Mouse (Mus musculus): Measurements from ENCODE around the gene Sftpa1. TPM values are rescaled to one million over a fixed set of nuclear protein-coding genes. Genes with fewer than 3 reads are reported as not detected.

Gene Sftpa1
- under 1 TPM in 1 of 2 experiments, not detected in 1; 0.34 TPM for total RNA-seq (2021)
- long read RNA-seq, experiment 1 = 0 reads
- long read RNA-seq, experiment 2 = 0 reads

DNA sequence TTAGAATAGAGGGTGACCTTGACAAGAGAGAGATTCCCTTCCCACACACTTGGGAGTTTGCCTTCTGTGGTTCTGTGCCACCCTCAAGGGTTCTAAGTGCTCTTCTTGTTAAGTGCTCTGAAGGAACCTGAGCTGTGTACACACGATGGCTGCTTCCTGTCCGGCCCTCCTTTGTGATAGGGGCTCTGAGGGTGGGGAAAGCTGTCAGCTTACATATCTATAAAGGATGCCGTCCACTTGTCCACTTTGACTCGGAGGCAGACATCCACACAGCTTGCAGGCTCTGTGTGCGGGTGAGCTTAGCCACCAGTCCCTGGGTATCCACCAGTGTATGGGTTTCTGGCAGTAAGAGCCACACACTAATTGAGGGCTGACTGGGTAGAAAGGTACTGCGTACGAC is at the start of gene Sftpa1:
Gene Sftpa1 (plus strand): TSS at position 243 of the 400 bp plus-strand sequence.
- DNase-seq (ENCODE audit: low spot score in 2 of 2) = no peak

DNA sequence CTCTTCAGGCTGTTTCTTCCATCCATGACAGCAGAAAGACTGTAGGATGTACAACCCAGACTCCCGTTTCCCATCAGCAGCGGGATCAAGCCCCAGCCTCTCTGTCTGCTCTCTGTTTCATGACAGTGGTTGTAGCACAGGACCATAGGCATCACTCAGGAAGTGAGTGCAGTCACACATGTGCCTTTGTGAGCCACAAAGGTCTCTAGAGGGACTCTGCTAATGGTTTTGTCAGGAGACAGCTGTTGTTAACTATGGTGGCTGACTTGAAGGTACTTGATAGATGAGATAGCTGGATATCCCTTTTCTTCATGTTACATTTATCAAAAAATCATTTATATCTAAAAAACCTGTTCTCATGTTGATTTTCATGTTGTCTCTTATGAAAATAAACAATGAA is 49.2 kb upstream of the Sftpa1 start:
- DNase-seq (ENCODE audit: low spot score in 2 of 2) = no peak

DNA sequence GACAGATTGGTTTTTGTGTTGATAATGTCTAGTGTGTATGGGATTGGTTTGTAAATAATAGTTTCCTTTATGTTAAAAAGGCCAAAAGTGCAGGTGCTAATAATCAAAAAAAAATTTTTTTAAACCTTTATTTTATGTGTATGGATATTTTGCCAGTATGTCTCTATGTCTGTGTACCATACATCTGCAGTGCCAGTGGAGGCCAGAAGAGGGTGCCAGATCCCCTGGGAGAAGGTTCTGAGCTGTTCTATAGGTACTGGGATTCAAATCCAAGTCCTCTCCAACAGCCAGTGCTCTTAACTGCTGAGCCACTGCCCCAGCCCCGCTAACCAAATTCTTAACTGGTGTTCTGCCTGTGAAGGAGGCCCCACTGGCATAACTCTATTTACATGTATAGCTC is 44.1 kb upstream of the Sftpa1 start:
- no peak for DNase-seq (ENCODE audit: low spot score in 2 of 2)

DNA sequence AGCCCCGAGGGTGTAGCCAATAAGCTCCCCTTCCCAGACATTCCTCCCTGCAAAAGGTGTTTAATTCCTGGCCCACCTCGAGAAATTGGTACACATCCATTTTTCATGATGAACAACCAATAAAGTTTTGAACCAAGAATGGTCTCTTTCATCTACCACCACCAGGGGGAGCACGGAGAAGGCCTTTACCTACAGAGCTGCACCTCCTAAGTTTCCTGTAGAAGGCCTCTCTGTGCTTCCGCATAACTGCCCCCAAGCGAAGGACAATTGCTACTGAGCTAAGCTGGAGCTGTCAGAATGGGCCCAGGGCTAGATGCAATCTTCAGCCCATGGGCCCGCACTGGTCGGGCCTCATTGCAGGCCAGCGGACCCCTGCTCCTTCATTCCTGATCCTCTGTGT is 40.8 kb upstream of the Sftpa1 start:
- no peak for DNase-seq (ENCODE audit: low spot score in 2 of 2)

DNA sequence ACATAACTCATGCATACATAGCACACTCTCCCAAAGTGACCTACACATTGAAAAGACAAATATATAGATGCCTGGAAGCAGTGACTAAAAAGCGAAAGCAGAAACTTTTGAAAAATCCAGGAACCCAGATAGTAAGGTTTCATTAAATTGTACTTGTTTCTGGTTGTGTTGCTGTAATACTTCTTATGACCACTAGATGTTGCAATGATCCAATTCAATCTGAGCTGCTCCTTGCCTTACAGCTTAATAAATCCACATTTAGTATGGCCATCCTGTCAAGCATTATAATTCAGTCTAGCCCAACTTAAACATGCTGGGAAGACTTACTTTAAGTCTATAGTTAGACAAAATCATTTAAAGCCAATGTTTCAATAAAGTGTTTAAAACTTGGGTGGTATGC is 37.5 kb upstream of the Sftpa1 start:
- DNase-seq (ENCODE audit: low spot score in 2 of 2) = no peak

DNA sequence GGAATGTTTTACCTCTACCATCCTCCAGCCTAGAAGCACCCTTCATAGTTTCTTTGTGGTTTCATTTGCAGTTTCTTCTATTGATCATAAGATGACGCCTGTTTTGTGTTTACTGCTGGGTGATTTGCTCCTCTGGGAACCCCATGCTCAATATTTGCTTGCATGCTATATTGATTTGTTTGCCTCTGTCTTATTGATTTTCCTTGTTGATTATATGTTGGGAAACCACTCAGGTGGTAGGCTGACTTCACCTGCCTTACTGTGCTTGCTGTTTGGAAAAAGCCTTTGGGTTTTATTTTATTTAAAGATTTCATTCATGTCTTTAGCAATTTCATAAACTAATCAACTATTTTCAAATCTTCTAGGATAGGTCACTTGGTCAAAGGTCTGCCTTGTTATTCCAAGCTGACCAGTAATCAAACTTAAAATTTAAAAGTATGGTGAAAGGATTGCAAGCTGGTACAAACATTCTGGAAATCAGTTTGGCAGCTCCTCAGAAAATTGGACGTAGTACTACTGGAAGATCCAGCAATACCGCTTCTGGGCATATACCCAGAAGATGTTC is 35.2 kb upstream of the Sftpa1 start:
- DNase-seq (ENCODE audit: low spot score in 2 of 2) = no peak

DNA sequence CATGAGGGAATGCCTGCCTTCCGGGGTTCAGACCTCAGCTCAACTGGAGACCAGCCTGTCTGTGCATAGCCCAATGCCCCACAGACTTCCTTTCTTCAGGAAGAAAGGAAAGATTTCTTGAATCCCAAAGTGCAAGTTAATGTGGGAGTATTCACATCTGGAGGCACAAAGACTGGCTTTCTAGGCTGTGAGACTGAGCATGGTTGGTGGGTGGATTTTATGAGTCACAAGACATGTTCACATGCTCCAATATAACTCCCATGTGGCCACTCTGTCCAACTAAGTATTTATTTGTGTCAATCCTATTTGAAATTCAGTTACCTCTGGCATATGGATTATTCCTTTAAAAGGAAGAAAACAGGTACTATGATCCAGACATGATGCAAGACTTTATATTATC is 32.9 kb upstream of the Sftpa1 start:
- DNase-seq (ENCODE audit: low spot score in 2 of 2) = no peak

DNA sequence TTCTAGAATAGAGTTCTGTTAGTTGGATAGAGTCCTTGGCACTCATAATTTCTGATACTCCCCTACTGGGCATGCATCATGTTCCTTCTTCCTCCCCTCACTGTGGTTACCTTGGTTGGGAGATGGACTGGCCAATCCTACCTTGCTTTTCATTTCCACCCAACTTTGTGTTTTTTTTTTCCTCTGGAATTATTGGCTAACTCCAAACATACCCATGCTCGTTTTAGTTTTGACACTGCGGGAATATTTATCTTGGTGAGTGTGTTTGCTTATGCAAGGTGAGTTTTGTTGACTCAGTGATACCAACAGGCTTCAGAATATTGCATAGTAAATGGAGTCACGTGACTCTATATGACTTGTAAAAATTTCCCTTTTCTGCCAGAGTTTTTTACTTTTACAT is 30.9 kb upstream of the Sftpa1 start:
- DNase-seq (ENCODE audit: low spot score in 2 of 2) = no peak

DNA sequence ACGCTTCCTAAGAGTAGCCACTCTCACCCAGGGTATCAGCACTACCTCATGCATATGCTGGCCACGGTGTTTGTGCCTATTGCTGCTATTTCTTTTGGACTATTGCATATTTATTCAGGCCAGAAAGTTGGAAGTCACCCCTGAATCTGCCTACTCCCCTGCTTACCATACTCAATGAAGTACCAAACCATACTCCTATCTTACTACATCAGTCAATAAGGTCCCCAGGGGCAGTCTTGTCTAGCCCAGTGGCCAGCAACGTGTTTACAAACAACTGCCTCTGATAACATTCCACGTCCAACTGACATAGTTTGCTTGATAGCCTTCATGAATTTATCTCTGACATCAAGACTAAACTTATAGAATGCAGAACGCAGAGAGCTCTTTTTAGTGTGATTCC is 30.3 kb upstream of the Sftpa1 start:
- DNase-seq (ENCODE audit: low spot score in 2 of 2) = no peak

DNA sequence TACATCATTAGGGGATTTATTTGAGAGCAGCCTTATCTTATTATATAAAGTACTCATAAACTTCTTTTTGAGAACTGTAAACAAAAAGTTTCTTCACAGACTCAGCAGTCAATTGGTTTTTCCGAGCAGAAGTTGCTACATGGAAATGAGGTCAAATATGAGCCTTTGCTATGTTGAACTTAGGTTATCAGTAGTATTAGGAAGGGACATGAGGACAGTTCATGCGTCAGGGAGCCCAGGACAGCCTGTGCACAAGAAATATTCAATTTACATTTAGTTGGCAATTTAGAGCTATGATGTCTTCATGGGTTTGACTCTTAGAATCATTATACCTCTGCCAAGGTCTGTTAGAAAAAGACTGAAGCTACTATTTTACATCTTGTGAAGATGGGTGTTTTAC is 29.3 kb upstream of the Sftpa1 start:
- no peak for DNase-seq (ENCODE audit: low spot score in 2 of 2)

DNA sequence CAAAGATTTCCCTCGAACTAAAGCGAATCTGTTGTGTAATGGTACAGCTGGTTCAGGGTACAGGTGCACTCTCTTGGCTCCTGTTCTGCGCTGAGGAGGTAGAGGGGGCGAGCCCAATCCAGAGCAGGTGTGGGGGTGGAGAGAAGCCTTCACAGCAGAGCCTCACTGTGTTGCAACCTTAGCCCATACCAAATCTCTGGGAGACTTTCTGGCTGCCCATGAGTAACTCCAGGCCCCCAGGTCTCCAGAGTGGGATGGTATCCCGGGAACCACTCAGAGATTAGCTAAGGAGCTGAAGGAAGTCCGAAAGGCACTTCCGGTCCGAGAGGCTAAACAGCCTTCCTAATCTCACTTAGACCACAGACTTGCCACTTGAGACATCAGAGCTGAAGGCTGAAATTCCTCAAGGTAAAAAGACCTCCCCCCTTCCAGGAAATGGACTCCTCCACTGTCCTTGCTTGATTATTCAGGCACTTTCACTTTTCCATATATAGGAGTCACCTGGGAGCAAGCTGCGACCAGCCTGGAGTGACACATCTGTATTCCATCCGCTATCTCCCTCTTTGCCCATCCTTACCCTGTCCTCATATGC is 26.6 kb upstream of the Sftpa1 start, which contains the start of gene Mat1a:
Gene Mat1a (plus strand): TSS at position 183 of the 592 bp plus-strand sequence.
- no peak for DNase-seq (ENCODE audit: low spot score in 2 of 2)

DNA sequence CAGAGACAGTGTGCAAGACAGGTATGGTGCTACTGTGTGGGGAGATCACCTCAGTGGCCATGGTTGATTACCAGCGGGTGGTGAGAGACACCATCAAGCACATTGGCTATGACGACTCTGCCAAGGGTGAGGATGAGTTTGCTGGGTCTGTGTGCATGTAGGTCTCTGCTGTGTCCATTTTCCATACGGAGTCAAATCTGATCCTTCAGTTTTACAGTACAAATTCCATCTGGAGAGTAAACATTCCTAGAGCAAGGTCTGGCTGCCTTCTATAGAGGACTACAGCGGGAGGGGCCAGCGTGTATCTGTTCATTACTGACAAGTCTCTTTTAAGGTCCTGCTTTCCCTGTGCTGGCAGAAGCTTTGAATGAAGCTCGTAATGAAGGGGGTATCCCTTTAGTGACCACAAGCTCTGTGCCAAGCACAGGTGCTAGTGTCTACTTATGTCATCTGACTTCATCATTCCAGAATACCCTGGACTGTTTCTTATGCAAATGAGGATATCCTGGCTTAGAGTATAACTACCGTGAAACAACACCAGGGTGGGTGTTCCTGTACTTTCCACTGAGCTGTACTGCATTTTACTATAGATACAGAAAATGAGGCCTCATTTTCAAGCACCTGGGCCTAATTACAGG is 20.4 kb upstream of the Sftpa1 start:
- no peak for DNase-seq (ENCODE audit: low spot score in 2 of 2)

DNA sequence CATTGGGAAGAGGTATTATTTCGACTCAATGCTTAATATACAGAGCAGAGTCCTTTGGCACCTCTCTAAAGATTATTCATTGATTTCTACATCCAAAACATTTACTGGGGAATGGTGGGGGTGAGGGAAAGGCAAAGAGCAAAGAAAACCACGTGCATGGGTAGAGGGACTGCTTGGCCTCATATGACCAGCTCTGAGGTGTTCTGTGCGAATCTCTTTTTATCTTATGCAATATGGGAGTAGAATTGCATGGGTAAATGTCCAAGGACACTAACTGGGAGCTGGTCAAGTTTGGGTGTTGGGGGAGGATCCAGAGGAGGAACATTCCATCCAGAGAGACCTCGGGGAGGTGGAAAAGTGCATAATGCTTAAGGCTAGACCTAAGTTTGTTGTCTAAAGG is 18.6 kb upstream of the Sftpa1 start:
- DNase-seq (ENCODE audit: low spot score in 2 of 2) = no peak

DNA sequence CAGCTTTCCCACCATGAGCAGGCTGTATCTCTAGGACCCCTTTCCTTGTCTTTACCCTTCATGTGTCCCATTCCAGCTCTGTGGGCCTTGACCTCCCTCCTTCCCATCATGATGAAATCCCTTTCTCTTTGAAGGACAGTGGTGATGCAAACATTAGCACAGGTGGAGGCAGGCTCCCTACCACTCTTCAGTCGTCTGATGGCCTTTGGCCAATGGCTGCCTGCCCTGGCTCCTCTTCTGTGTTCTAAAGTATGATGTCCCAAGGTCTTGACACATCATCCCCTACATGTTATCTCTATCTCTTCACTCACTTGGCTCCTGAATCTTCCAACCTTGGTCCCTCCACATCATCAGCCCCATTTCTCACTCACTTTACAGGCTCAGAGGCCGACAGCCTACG is 15.3 kb upstream of the Sftpa1 start:
- DNase-seq (ENCODE audit: low spot score in 2 of 2) = no peak

DNA sequence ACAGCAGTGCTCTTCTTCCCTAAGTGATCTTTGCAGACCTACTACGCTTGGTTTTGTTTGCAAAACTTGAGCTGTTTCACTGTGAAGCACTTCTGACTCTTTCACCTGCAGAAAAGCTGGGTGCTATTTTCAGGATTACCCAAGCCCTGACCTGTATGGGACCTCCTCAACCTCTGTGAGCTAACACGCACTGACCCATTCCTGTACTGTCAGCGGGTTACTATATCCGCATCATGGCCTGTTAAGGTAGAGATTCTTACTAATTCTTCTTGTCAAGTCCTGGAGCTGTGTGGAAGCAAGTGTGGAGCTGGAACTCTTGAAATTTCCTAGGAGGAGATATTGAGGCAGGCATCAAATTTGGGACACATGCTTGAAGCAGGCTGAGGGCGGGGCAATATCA is 6.9 kb upstream of the Sftpa1 start:
- no peak for DNase-seq (ENCODE audit: low spot score in 2 of 2)

DNA sequence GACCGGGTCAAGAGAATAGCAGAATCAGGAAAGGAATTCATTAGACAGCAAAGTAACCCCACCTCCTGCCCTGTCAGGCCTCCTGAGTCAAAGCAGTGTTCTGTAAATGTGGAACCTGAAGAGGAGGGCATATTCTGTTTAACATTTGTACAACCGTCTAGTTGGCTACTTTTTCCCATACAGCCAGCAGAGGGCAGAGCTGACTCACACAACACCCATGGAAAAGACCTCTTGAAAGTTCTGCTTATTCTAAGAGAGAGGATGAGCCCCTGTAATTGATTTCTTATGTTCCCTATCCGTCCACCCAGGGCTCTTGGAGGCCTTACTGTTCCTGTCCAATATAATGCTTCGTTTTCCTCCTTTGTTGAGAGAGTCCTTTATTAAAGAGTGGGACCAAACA is 3.6 kb upstream of the Sftpa1 start:
- DNase-seq (ENCODE audit: low spot score in 2 of 2) = no peak

DNA sequence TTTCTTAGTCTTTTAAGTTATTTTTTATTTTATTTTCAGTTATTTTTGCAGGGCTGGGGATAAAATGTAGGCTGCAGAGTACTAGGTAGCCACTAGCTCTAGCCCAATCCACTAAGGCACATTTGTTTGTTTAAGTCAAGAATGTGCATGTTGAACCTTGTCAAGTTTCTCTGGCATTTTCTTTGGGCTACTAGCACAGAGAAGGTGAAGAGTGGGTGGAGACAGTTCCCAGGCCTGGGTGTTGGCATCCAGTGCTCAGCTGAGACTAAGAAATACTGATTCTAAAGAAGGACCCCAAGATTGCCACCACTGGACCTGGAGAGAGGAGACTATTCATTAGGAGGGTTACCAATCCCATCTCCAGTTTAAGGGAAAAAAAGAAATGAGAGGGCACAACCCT is 5.4 kb downstream of the Sftpa1 start:
- no peak for DNase-seq (ENCODE audit: low spot score in 2 of 2)

DNA sequence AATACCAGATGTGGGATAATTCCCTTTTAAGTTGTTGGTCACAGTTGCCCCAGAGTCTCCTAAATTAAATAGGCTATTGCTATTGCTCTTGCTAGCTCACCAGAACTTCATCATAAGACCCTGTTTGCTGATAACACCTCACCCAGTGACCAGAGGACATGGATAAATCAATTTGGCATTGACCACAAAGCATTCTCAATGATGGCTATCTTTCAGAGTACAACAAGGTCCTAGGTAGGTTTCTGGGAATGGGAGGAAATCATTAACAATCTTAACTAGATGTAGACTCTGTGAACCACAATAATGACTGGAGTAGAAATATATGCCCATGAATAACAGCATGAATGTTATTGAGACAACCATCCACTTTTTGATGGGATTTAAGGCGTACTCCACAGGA is 9.1 kb downstream of the Sftpa1 start:
- no peak for DNase-seq (ENCODE audit: low spot score in 2 of 2)

DNA sequence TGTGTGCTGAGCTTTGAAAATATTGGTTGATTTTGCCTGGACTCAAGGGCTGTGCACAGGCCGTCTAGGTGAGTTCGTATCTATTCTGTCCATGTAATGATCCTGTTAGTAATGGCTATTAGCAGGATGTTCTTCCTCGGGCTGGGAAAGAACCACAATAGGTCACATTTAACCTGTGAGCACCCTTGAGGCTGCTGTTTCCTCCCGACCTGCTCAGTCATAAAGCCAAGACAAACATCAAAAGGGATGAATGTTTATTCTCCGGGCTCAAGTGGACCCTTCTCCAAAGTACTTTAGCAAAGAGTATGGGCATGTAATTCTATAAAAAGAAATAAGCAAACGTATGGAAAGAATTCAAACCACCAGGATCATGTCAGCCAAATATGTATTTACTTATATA is 14.5 kb downstream of the Sftpa1 start:
- DNase-seq (ENCODE audit: low spot score in 2 of 2) = no peak

DNA sequence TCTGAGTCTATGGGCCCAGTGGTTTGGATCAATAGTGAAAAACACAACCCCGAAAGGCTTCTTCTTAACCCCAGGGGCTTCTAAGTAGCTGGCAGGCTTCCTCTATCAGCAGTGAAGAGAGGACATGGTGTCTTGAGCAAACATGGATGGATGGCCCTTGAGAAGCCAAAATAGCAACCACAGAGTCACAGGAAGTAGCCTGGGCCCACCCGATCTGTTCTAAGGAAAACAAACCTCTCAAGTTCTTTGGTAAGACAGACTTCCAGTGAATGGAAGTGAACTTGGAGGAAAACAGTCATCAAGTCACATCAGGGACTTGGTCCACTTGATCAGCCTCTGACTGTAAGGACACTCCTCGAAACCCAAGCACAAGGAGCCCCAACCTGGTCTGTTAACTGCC is 15.3 kb downstream of the Sftpa1 start:
- DNase-seq (ENCODE audit: low spot score in 2 of 2) = no peak

DNA sequence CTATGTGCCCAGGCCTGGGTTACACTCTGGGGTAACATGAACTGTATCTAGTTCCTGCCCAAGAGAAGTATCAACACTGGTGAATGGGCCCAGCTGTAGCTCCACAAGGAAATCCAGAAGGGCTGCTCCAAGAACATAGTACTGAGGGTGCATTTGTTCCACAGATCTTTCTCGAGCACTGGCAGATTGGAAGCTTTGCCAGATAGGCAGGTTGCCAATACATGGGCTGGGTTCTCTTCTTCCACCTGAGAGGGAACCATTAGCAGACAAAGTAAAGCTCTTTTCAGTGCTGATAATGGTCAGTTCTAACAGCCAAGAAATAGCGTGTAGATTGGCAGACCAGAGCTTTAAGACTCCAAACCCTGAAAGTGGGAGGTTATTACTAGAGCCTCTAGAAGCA is 15.8 kb downstream of the Sftpa1 start:
- no peak for DNase-seq (ENCODE audit: low spot score in 2 of 2)

DNA sequence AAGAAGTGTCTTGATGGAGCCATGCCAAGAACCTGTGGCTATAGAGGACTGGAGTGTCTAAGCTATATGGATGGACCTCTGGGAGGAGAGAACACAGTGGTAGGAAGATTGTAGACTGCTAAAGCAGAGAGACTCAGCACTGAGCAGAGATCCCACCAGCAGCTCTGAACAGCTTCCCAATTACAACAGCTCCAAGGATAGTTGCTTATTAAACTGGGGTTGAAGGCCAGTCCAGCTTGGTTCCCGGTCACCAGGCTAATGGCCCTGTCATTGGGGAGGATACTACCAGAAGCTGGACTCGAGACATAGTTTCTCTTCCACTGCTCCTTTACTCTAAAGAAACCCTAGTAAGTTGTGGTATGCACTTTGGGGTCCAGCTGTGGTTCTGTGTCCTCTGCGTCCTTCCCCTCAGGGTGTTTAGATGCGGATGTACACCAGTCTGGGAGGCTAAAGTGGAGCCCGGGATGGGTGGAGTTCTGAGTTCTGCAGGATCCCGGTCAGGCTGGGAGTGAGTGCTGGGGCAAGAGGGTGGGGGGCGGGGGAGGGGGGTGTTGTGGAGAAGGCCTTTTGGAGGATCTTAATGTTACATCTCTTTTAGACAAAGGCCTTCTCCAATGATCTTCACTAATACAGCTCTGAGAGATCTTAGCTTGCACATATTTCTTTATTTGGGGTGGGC is 19.8 kb downstream of the Sftpa1 start, which contains the start of gene Mbl1:
Gene Mbl1 (plus strand): TSS at position 239 of the 679 bp plus-strand sequence.
- no peak for DNase-seq (ENCODE audit: low spot score in 2 of 2)

Data from adrenal gland, postnatal 4 days (tissue).